Mouse (Mus musculus): ENCODE data around the gene Olfr1246. TPM values are rescaled to one million over a fixed set of nuclear protein-coding genes. Genes with fewer than 3 reads are reported as not detected.
"Not testable (repeated sequence)": the region's sequence is repeated elsewhere in the genome, so short reads cannot be mapped to it uniquely, and the experiment has no call there.

Olfr1246 gene
- not detected in 2 replicates for polyA plus RNA-seq (2015; fragmentation: Nextera tagmentation; extraction: Ambion mirVana)

GRCm38 (mm10) chr2:89593057-89593456, at the start of gene Olfr1246:
Gene Olfr1246, minus strand, starts transcription at chr2:89593157.
- no peak for ATAC-seq
- WGBS: 57% methylated on average over 2 of the region's 2 CpGs

DNA sequence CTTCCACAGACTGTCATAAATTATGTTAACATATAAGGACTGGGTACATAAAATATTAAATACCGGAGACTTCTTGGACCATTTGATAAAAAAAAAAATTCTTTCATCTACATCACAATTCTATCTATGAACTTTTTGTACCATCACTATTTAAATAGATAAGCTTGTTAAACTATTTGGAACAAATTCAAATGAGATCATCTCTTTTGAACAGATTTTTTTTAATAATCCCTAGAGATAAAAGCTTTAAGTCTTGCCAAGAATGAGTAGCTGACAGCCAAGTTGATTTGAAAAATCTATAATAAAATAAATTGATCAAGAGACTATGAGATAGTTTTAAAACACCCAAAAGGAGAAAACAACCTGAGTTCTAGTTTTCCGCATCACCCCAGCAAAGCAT, 41.9 kb upstream of the Olfr1246 start, which contains the start of gene Olfr1249:
Gene Olfr1249, minus strand, starts transcription at position 101 of the 400 bp plus-strand sequence.
- Histone ChIP-seq H3K9ac (ENCODE audit: low read depth, low read length) (no peak within 1 kb of the TSS), H3K4me3 (ENCODE audit: low read length) (no peak within 1 kb of the TSS), H3K27me3 (replicated peaks; ENCODE audit: control insufficient read depth, insufficient read depth, low read length) (no peaks in the 10 kb centered on the region), H3K4me2 (ENCODE audit: low read depth, low read length) (no peak within 1 kb of the TSS), H3K27ac (ENCODE audit: low read length) (no peak within 1 kb of the TSS), H3K36me3 (ENCODE audit: control insufficient read depth, insufficient read depth, low read length) (no peaks in the 10 kb centered on the region), H3K4me1 (ENCODE audit: control insufficient read depth, insufficient read depth, low read length) (no peaks in the 10 kb centered on the region), H3K9me3 (ENCODE audit: control insufficient read depth, low read length) (no peaks in the 10 kb centered on the region)
- no peak for ATAC-seq
- 85% methylated on average over 2 of the region's 2 CpGs for WGBS

More at GRCm38 (mm10) chr2:89593057-89593456, at the start of gene Olfr1246:
- no peak within 1 kb of the TSS for H3K27ac ChIP-seq (ENCODE audit: low read length)
- H3K36me3 ChIP-seq (ENCODE audit: control insufficient read depth, insufficient read depth, low read length): no peaks in the 10 kb centered on the region
- no peak within 1 kb of the TSS for H3K4me2 ChIP-seq (ENCODE audit: low read depth, low read length)
- H3K4me3 ChIP-seq (ENCODE audit: low read length): no peak within 1 kb of the TSS
- no peaks in the 10 kb centered on the region for H3K27me3 ChIP-seq (replicated peaks; ENCODE audit: control insufficient read depth, insufficient read depth, low read length)
- no peaks in the 10 kb centered on the region for H3K9me3 ChIP-seq (ENCODE audit: control insufficient read depth, low read length)
- H3K9ac ChIP-seq (ENCODE audit: low read depth, low read length): no peak within 1 kb of the TSS
- no peaks in the 10 kb centered on the region for H3K4me1 ChIP-seq (ENCODE audit: control insufficient read depth, insufficient read depth, low read length)

DNA sequence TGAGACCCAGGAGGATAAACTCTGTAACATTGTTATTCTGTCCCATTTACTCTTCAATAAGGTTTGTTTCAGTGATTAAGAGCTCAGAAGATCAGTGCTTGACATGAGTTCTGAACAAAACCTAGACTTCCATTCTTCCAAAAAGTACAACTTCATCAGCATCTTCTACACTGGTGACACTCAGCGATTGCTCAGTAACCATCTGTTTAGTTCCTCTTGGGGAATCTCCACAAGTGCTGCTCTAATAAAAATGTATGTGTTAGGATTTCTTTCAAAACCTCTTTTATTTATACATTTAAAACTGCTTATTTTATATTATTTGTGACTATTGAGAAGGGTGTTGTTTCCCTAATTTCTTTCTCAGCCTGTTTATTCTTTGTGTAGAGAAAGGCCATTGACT, 25.2 kb upstream of the Olfr1246 start, which contains the start of gene Olfr1248:
Gene Olfr1248, minus strand, starts transcription at position 101 of the 400 bp plus-strand sequence.
- ATAC-seq; H3K27ac ChIP-seq (ENCODE audit: low read length): not testable (repeated sequence)
- WGBS: 93% methylated on average over 1 of the region's 1 CpGs

GRCm38 (mm10) chr2:89614030-89614429, 21.1 kb upstream of the Olfr1246 start, which contains the start of gene Olfr1247:
Gene Olfr1247, minus strand, starts transcription at chr2:89614130.
- H3K9me3 ChIP-seq (ENCODE audit: control insufficient read depth, low read length): no peaks in the 10 kb centered on the region
- H3K27ac ChIP-seq (ENCODE audit: low read length): no peak within 1 kb of the TSS
- 94% methylated on average over 2 of the region's 2 CpGs for WGBS
- no peak within 1 kb of the TSS for H3K9ac ChIP-seq (ENCODE audit: low read depth, low read length)
- no peak within 1 kb of the TSS for H3K4me3 ChIP-seq (ENCODE audit: low read length)
- ATAC-seq: no peak
- no peaks in the 10 kb centered on the region for H3K36me3 ChIP-seq (ENCODE audit: control insufficient read depth, insufficient read depth, low read length)
- H3K27me3 ChIP-seq (replicated peaks; ENCODE audit: control insufficient read depth, insufficient read depth, low read length): no peaks in the 10 kb centered on the region
- no peak within 1 kb of the TSS for H3K4me2 ChIP-seq (ENCODE audit: low read depth, low read length)
- H3K4me1 ChIP-seq (ENCODE audit: control insufficient read depth, insufficient read depth, low read length): no peaks in the 10 kb centered on the region

More for the DNA sequence above, 25.2 kb upstream of the Olfr1246 start, which contains the start of gene Olfr1248:
- not testable (repeated sequence) for H3K4me1 ChIP-seq (ENCODE audit: control insufficient read depth, insufficient read depth, low read length); H3K9ac ChIP-seq (ENCODE audit: low read depth, low read length); H3K9me3 ChIP-seq (ENCODE audit: control insufficient read depth, low read length); H3K36me3 ChIP-seq (ENCODE audit: control insufficient read depth, insufficient read depth, low read length); H3K27me3 ChIP-seq (replicated peaks; ENCODE audit: control insufficient read depth, insufficient read depth, low read length); H3K4me2 ChIP-seq (ENCODE audit: low read depth, low read length); H3K4me3 ChIP-seq (ENCODE audit: low read length)

DNA sequence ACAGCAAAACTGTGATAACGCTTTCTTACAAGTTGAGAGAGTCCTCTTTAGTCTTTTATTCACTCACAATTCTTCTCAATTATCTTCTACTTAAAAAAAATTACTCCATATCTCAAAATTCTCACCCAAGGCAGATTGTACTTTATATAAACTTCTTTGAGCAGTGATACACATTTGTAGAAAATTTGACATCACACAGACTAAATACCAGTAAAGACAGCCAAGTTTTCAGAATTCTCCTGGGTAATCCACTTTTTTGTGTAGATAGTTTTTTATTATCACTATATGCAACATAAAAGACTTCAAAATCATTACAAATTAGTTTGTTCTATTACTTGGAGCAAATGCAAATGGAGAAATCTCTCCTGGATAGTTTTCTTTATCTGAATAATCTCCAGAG, 14.6 kb downstream of the Olfr1246 start, which contains the start of gene Olfr1245:
Gene Olfr1245, minus strand, starts transcription at position 101 of the 400 bp plus-strand sequence.
- no peaks in the 10 kb centered on the region for H3K36me3 ChIP-seq (ENCODE audit: control insufficient read depth, insufficient read depth, low read length)

DNA sequence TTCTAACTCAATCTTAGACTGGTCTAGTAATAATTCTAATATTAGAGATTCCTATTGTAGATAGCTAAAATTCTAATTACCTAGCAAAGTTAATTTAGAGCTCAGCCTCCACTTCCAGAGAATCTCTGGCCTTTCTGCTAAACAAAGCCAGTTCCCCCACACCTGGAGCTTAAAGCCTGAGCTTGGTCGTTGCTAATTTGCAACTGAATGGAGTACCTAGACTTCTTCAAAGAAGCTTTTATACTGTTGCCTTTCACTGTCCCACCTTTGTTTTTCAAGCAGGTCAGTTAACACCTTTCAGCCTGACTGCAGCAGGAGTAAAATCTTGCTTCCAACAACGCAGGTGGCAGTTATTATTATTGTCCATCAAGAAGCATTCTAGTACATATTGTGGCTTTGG, 30.3 kb downstream of the Olfr1246 start:
- H3K4me3 ChIP-seq (ENCODE audit: low read length); H3K9me3 ChIP-seq (ENCODE audit: control insufficient read depth, low read length); ATAC-seq; H3K4me1 ChIP-seq (ENCODE audit: control insufficient read depth, insufficient read depth, low read length); H3K9ac ChIP-seq (ENCODE audit: low read depth, low read length); H3K27ac ChIP-seq (ENCODE audit: low read length); H3K4me2 ChIP-seq (ENCODE audit: low read depth, low read length); H3K36me3 ChIP-seq (ENCODE audit: control insufficient read depth, insufficient read depth, low read length); H3K27me3 ChIP-seq (replicated peaks; ENCODE audit: control insufficient read depth, insufficient read depth, low read length): not testable (repeated sequence)
- WGBS: 58% methylated on average over 2 of the region's 2 CpGs

More for the DNA sequence above, 14.6 kb downstream of the Olfr1246 start, which contains the start of gene Olfr1245:
- Histone ChIP-seq H3K9ac (ENCODE audit: low read depth, low read length) (no peak within 1 kb of the TSS), H3K9me3 (ENCODE audit: control insufficient read depth, low read length) (no peaks in the 10 kb centered on the region), H3K4me3 (ENCODE audit: low read length) (no peak within 1 kb of the TSS), H3K27ac (ENCODE audit: low read length) (no peak within 1 kb of the TSS), H3K4me1 (ENCODE audit: control insufficient read depth, insufficient read depth, low read length) (no peaks in the 10 kb centered on the region), H3K4me2 (ENCODE audit: low read depth, low read length) (no peak within 1 kb of the TSS), H3K27me3 (replicated peaks; ENCODE audit: control insufficient read depth, insufficient read depth, low read length) (no peaks in the 10 kb centered on the region)
- WGBS: 95% methylated on average over 1 of the region's 1 CpGs
- no peak for ATAC-seq

DNA sequence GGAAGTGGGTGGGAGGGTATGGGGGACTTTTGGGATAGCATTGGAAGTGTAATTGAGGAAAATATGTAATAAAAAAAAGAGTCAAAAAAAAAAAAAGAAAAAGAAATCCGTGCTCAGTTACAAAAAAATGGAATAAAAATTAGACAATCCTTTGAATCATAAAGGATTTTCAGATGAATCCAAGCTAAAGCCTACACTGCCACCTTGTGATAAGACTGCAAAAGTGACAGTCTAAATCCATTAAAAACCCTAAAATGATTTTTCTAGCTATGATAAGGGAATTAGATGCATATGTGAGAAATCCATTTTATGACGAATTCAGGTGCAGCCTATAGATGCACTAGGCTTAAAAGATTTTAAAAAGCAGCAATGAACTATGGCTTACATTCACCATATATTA, 48.4 kb downstream of the Olfr1246 start:
- H3K4me2 ChIP-seq (ENCODE audit: low read depth, low read length): no peak overlapping the region
- H3K27me3 ChIP-seq (replicated peaks; ENCODE audit: control insufficient read depth, insufficient read depth, low read length): no peaks in the 10 kb centered on the region
- ATAC-seq: no peak
- no peak overlapping the region for H3K27ac ChIP-seq (ENCODE audit: low read length)
- no peaks in the 10 kb centered on the region for H3K4me1 ChIP-seq (ENCODE audit: control insufficient read depth, insufficient read depth, low read length)
- WGBS: 53% methylated on average over 2 of the region's 2 CpGs
- no peaks in the 10 kb centered on the region for H3K36me3 ChIP-seq (ENCODE audit: control insufficient read depth, insufficient read depth, low read length)
- H3K9ac ChIP-seq (ENCODE audit: low read depth, low read length): no peak overlapping the region
- H3K4me3 ChIP-seq (ENCODE audit: low read length): no peak overlapping the region
- no peaks in the 10 kb centered on the region for H3K9me3 ChIP-seq (ENCODE audit: control insufficient read depth, low read length)

DNA sequence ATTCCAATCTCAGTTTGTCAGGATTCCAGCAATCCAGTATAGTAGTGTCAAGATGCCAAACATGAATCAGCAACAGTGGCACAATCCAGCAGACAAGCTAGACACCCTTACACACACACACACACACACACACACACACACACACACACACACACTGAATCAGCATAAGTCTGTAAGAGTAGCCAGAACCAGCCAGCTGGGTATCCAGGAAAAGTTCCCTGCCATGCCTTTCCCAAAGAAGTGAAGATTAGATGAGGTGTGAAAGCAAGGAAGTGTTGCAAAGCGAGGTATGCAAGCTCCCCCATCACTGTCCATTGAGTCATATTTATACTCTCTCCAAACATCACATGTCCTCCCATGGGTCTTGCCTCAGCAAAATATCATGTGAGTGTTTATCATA, 53.0 kb downstream of the Olfr1246 start:
- H3K27ac ChIP-seq (ENCODE audit: low read length): no peak overlapping the region
- no peaks in the 10 kb centered on the region for H3K27me3 ChIP-seq (replicated peaks; ENCODE audit: control insufficient read depth, insufficient read depth, low read length)
- H3K4me3 ChIP-seq (ENCODE audit: low read length): no peak overlapping the region
- H3K4me1 ChIP-seq (ENCODE audit: control insufficient read depth, insufficient read depth, low read length): no peaks in the 10 kb centered on the region
- H3K4me2 ChIP-seq (ENCODE audit: low read depth, low read length): no peak overlapping the region
- WGBS: 64% methylated on average over 1 of the region's 1 CpGs
- H3K9ac ChIP-seq (ENCODE audit: low read depth, low read length): no peak overlapping the region
- no peaks in the 10 kb centered on the region for H3K9me3 ChIP-seq (ENCODE audit: control insufficient read depth, low read length)
- H3K36me3 ChIP-seq (ENCODE audit: control insufficient read depth, insufficient read depth, low read length): no peaks in the 10 kb centered on the region
- ATAC-seq: no peak

All from intestine, embryonic 16.5 days (tissue).